Mouse (Mus musculus): ENCODE measurements around the gene Prodh2.

DNA sequence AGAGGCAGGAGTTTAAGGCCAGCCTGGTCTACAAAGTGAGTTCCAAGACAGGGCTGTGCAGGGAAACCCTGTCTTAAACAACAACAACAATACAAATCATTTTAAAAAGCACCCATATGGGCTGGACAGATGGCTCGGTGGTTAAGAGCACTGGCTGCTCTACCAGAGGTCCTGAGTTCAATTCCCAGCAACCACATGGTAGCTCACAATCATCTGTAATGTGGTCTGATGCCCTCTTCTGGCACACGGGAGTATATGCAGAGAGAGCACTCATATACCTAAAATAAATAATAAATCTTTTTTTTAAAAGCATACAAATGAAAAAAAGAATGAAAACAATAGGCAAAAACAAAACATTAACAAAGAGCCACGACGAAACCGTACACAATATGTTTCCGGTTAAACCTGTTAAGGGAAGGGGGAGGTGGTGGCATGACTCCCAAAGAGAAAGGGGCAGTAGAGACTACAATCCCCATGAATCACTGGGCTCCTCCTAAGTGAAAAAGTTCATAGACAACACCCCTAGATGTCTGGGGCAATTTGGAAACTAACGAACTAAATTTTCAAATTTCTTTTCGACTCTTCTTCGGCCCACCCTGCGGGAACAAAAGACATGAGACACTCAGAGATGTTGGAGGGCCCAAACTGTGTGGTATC is 58.2 kb downstream of the Prodh2 start:
- TF ChIP-seq CTCF (IDR thresholded peaks at IDR 0.05; ENCODE audit: low read depth) = peak; percentile 62
- TF ChIP-seq EP300 (IDR thresholded peaks at IDR 0.05; ENCODE audit: low read depth) = no peak
